Mouse (Mus musculus) bone marrow macrophage, adult 2 months (primary cell): ENCODE measurements around the gene Acot7.

Experiments
- CTCF ChIP-seq: IDR thresholded peaks from 2 replicates; pipeline ENCODE4 v1.5.1; 2012; ENCODE audit warnings: low read depth, mild to moderate bottlenecking, low read length, moderate library complexity
- POLR2A ChIP-seq: IDR thresholded peaks from 2 replicates; pipeline ENCODE4 v1.6.1; 2012; ENCODE audit warnings: mild to moderate bottlenecking, low read depth, low read length, borderline replicate concordance

DNA sequence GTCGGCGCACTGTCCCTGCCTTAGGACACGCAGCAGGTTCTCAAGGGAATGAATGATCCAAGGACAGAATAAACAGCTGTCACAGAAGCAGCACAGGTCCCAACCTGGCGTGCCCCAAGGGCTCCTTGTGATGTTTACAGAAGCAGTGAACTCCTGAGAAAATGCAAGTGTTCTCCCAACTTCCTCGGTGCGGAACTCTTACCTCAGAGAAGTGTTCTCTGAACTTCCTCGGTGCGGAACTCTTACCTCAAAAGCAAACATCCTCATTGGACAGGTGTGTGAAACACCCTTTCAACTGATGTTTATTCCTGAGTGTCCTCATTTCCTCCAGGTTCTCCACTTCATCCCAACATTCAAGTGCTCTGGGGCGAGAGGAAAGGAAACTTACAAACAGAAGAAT is 4.0 kb upstream of the Acot7 start:
- no peak for TF ChIP-seq CTCF
- TF ChIP-seq POLR2A: no peak
